ENCODE assay signal across 8 mouse cellular contexts in the genomic region with DNA sequence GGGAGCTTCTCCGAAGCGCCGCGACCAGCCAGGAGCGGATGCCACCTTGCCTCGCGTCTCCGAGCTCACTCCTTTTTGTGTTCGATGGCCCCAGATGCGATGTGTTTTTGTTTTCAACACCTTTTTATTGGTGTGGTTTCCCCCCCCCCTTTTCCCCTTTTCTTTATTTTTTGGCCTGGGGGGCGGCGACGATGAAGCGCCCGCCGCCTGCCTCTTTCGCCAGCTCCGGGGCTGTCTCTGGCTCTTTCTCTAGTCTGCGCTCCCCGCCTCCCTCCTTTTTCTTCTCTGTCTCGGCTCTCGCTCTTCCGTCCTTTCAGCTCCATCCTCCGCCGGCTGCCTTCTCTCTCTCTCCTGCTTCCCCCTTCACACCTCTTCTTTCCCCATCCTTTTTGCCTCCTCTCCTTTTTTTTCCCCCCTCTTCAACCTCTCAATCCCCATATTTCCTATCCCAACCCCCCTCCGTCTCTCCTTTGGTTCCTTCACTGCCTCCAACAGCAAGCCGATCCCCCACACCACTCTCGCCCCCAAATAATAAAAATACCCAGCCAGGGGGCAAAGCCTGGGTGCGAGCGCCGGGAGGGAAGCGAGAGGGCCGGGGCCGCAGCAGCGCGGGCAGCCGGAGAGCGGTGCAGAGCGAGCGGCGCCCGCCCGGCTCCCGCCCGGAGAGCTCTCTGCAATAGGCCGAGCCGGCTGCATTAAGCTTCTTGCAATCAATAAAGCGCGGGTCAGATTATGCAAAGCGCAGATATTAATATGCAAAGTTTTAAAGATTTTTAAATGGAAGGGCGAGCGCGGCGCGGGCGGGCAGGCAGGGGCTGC. TPM values are rescaled to one million over a fixed set of nuclear protein-coding genes. Genes with fewer than 3 reads are reported as not detected.
DNase-seq lines count a peak whose midpoint lies in the region; ATAC-seq and TF ChIP-seq lines count a peak whose summit lies in the region.

No protein-coding gene starts in this region.

- DNase-seq in cerebellum, adult 11-12 months: peak; percentile 45
- DNase-seq in cerebellum, adult 11 months: no peak
- DNase-seq in thymus, postnatal 25 days: peak; percentile 21
- no peak for DNase-seq in thymus, adult 18-20 months
- no peak for DNase-seq in hindbrain, embryonic 14.5 days (ENCODE audit: low spot score)
- DNase-seq in liver, postnatal 0 days: no peak
- peak; percentile 7 for DNase-seq in splenic B cell, adult 2 months (ENCODE audit: low read depth, low spot score)
- DNase-seq in gastrocnemius, adult 8-10 months (ENCODE audit: low spot score in 2 of 2): no peak

- no peaks in the 10 kb centered on the region for H3K36me3 ChIP-seq in hindbrain, embryonic 14.5 days (replicated peaks; ENCODE audit: control insufficient read depth, insufficient read depth)
- no peaks in the 10 kb centered on the region for H3K36me3 ChIP-seq in liver, postnatal 0 days (replicated peaks; ENCODE audit: insufficient read depth, low read length)
- H3K36me3 ChIP-seq in splenic B cell, adult 2 months (ENCODE audit: control insufficient read depth, insufficient read depth, low read length, poor library complexity, severe bottlenecking): no peaks in the 10 kb centered on the region

- H3K4me2 ChIP-seq in hindbrain, embryonic 14.5 days (replicated peaks): peak overlapping the region; percentile 76
- H3K4me2 ChIP-seq in liver, postnatal 0 days (ENCODE audit: low read depth, low read length): peak overlapping the region; percentile 65

- peak overlapping the region; percentile 80 for H3K9ac ChIP-seq in hindbrain, embryonic 14.5 days
- no peak overlapping the region for H3K9ac ChIP-seq in liver, postnatal 0 days (replicated peaks)

- H3K4me3 ChIP-seq in hindbrain, embryonic 14.5 days (replicated peaks; ENCODE audit: low read length): peak overlapping the region; percentile 49
- H3K4me3 ChIP-seq in liver, postnatal 0 days (ENCODE audit: low read depth, low read length): peak overlapping the region; percentile 42

- ATAC-seq in hindbrain, embryonic 14.5 days (ENCODE audit: low FRiP score): peak; percentile 66
- no peak for ATAC-seq in liver, postnatal 0 days

- no peaks in the 10 kb centered on the region for H3K9me3 ChIP-seq in hindbrain, embryonic 14.5 days (ENCODE audit: control insufficient read depth, low read length)
- no peaks in the 10 kb centered on the region for H3K9me3 ChIP-seq in liver, postnatal 0 days (ENCODE audit: low read length)

- peaks cover 14% of the 10 kb centered on the region; the same call in 1 of the 2 replicates for H3K27me3 ChIP-seq in hindbrain, embryonic 14.5 days (ENCODE audit: control insufficient read depth, insufficient read depth, low read length)
- peaks cover 73% of the 10 kb centered on the region for H3K27me3 ChIP-seq in liver, postnatal 0 days (ENCODE audit: insufficient read depth, low read length)
- no peaks in the 10 kb centered on the region for H3K27me3 ChIP-seq in splenic B cell, adult 2 months (ENCODE audit: control insufficient read depth, insufficient read depth, low read length, poor library complexity, severe bottlenecking)

- TF ChIP-seq EP300 in liver, postnatal 0 days (IDR thresholded peaks at IDR 0.05; ENCODE audit: low read depth): no peak

- WGBS in hindbrain, embryonic 14.5 days: under 1% methylated on average over 51 of the region's 56 CpGs
- WGBS in liver, postnatal 0 days (ENCODE audit: insufficient replicate concordance): 3% methylated on average over 55 of the region's 56 CpGs

- no peak for TF ChIP-seq CTCF in liver, postnatal 0 days (IDR thresholded peaks at IDR 0.05; ENCODE audit: low read depth)

- H3K27ac ChIP-seq in hindbrain, embryonic 14.5 days: peak overlapping the region; percentile 94
- H3K27ac ChIP-seq in liver, postnatal 0 days (ENCODE audit: low read depth): no peak overlapping the region

- H3K4me1 ChIP-seq in hindbrain, embryonic 14.5 days (replicated peaks; ENCODE audit: control insufficient read depth, insufficient read depth, low read length): peaks cover 57% of the 10 kb centered on the region
- peaks cover 8% of the 10 kb centered on the region for H3K4me1 ChIP-seq in liver, postnatal 0 days (ENCODE audit: insufficient read depth)

RNA-seq across cellular contexts. Expression of a gene that starts 0.5 kb away (rescaled TPM):
- 31.8 and 32.5 TPM in 2 replicates for polyA plus RNA-seq in hindbrain, embryonic 14.5 days (2014; fragmentation: Nextera tagmentation; extraction: Ambion mirVana)
- polyA plus RNA-seq in liver, postnatal 0 days (2015; fragmentation: Nextera tagmentation; extraction: Ambion mirVana): 2.0 and 2.9 TPM in 2 replicates
- total RNA-seq in gastrocnemius, adult 8-10 months (2022): under 1 TPM in 2 of 4 experiments, not detected in 2; 0.02 to 0.24 TPM

RNA-seq across cellular contexts. Expression of a gene that starts 41.4 kb away (rescaled TPM):
- 13.8 and 14.9 TPM in 2 replicates for polyA plus RNA-seq in hindbrain, embryonic 14.5 days (2014; fragmentation: Nextera tagmentation; extraction: Ambion mirVana)
- 19.2 and 21.1 TPM in 2 replicates for polyA plus RNA-seq in liver, postnatal 0 days (2015; fragmentation: Nextera tagmentation; extraction: Ambion mirVana)
- total RNA-seq in gastrocnemius, adult 8-10 months (2022): 1 to 10 TPM; 8.0 to 9.2 (median 8.6) TPM

RNA-seq across cellular contexts. Expression of a gene that starts 42.2 kb away (rescaled TPM):
- 2.4 and 2.5 TPM in 2 replicates for polyA plus RNA-seq in hindbrain, embryonic 14.5 days (2014; fragmentation: Nextera tagmentation; extraction: Ambion mirVana)
- polyA plus RNA-seq in liver, postnatal 0 days (2015; fragmentation: Nextera tagmentation; extraction: Ambion mirVana): 1.0 and 1.2 TPM in 2 replicates
- 1 to 10 TPM; 5.5 to 6.4 (median 6.1) TPM for total RNA-seq in gastrocnemius, adult 8-10 months (2022)

RNA-seq across cellular contexts. Expression of a gene that starts 58.7 kb away (rescaled TPM):
- 23.4 and 24.1 TPM in 2 replicates for polyA plus RNA-seq in hindbrain, embryonic 14.5 days (2014; fragmentation: Nextera tagmentation; extraction: Ambion mirVana)
- 4.3 and 5.1 TPM in 2 replicates for polyA plus RNA-seq in liver, postnatal 0 days (2015; fragmentation: Nextera tagmentation; extraction: Ambion mirVana)
- 10 to 100 TPM; 87.5 to 93.5 (median 90.1) TPM for total RNA-seq in gastrocnemius, adult 8-10 months (2022)

Comparison
In these comparisons a context has a peak if more than half of its experiments do, and no peak if none do; other contexts are left out.
1. DNase-seq: peak in cerebellum, adult 11-12 months (single experiment), thymus, postnatal 25 days (single experiment) and splenic B cell, adult 2 months (single experiment); none in cerebellum, adult 11 months (single experiment), thymus, adult 18-20 months (0 of 2), hindbrain, embryonic 14.5 days (single experiment), liver, postnatal 0 days (single experiment) and gastrocnemius, adult 8-10 months (0 of 2).